Mouse (Mus musculus): ENCODE results near the gene Olfr392.

Olfr392 gene

DNA sequence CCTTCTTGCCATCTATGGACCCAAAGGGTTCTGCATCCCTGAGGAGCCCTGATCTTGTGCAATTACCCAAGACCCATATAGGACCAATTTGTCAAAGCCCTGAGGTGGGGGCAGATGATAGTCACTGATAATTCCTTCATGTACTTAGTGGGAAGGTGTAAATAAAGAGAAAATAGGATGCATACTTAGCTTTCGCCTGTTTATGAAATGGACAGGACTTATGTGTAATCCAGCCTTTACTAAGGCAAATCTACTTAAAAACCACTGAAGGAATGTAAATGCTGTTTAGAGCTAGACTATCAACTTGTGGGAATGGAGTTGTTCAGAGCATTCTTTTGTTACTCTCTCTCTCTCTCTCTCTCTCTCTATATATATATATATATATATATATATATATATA, at the start of gene Olfr392:
Gene Olfr392 (minus strand): TSS at position 101 of the 400 bp plus-strand sequence.
- no peak for DNase-seq (ENCODE audit: low spot score)

DNA sequence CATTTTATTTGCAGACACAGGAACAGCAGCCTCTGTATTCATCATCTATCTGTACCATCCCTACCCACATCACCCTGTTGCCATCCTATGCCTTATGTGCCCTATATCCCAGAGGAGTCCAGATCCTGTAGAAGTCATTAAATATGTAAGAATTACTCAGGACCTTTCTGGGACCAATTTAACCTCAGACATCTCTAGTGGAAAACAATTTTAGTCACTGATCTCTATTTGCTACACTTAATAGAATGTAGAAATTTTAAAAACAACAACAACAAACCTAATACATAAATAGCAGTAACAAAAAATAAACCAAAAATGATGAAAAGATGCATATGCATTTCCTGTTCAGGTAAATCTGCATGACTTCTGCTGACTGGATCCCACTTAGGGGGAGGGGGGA, 34.5 kb upstream of the Olfr392 start, which contains the start of gene Olfr393:
Gene Olfr393 (minus strand): TSS at position 101 of the 400 bp plus-strand sequence.
- DNase-seq (ENCODE audit: low spot score), result no peak

DNA sequence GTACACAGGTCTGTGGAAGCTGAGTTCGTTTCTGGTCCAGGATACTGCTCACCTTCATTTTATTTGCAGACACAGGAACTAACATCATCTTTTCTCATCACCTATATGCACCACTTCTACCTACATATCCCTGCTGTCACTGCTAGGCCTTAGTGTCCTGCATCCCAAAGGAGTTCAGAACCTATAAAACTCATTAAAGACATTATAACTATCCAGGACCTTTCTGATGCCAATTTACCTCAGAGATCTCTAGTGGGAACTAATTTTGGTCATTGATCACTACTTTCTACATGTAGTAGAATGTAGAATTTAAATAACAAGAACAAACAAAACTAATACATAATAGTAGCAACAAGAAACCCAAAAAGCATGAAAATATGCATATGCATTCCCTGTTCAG, 13.9 kb downstream of the Olfr392 start, which contains the start of gene Olfr391-ps:
Gene Olfr391-ps (minus strand): TSS at position 101 of the 400 bp plus-strand sequence.
- DNase-seq (ENCODE audit: low spot score), result no peak

DNA sequence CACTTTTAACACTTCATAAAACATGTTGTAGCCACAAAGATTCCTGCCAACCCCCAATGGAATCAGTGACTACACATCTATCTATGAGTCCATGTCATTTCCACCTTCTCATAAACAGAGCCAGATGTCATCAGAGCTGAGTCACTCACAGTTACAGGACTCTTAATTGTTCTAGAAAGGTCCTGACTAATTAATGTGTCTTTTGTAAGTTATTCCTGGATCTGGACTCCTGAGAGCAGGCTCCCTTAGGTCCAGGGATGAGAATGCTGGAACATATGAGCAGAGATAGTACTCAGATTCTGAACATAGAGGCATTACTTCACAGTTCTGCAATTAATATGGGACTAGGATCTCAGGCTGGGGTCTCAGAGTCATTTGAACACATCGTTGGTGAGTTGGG, 34.2 kb downstream of the Olfr392 start, which contains the start of gene Olfr390:
Gene Olfr390 (plus strand): TSS at position 301 of the 400 bp plus-strand sequence.
- no peak for DNase-seq (ENCODE audit: low spot score)

DNA sequence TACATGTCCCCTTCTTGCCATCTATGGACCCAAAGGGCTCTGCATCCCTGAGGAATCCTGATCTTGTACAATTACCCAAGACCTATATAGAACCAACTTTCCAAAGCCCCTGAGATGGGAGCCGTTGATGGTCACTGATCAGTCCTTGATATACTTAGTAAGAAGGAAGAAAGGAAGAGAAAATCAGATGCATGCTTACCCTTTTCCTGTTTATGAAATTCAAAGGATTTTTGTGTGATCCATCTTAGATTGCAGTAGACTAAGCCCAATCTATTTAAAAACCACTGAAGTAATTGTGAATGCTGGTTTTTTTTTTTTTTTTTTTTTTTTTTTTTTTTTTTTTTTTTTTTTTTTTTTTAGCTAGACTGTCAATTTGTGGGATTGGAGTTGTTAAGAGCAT, 36.2 kb downstream of the Olfr392 start, which contains the start of gene Olfr389:
Gene Olfr389 (minus strand): TSS at position 101 of the 400 bp plus-strand sequence.
- no peak for DNase-seq (ENCODE audit: low spot score)

All from urinary bladder, postnatal 10 days (tissue).